Mouse (Mus musculus): ENCODE results near the gene Cggbp1. TPM values are rescaled to one million over a fixed set of nuclear protein-coding genes. Genes with fewer than 3 reads are reported as not detected.

Cggbp1 gene
- total RNA-seq (2014; rRNA removed) (66.0 and 80.9 TPM in 2 replicates), polyA plus RNA-seq (2015; fragmentation: Nextera tagmentation; extraction: Ambion mirVana) (47.4 and 53.0 TPM in 2 replicates)

- peak; percentile 100 for ATAC-seq (ENCODE audit: low FRiP score)
- Histone ChIP-seq H3K4me1 (ENCODE audit: insufficient read depth, low read length) (peaks cover 8% of the 10 kb centered on the region; the same call in 1 of the 2 replicates), H3K9ac (replicated peaks; ENCODE audit: low read length, poor library complexity, severe bottlenecking) (peak within 1 kb of the TSS; percentile 85), H3K36me3 (ENCODE audit: insufficient read depth, low read length) (peaks cover 11% of the 10 kb centered on the region), H3K4me3 (ENCODE audit: low read depth, low read length) (peak within 1 kb of the TSS; percentile 94), H3K27me3 (ENCODE audit: insufficient read depth, low read length) (no peaks in the 10 kb centered on the region), H3K4me2 (ENCODE audit: low read depth, low read length, poor library complexity, severe bottlenecking) (peak within 1 kb of the TSS; percentile 76), H3K9me3 (ENCODE audit: low read length) (no peaks in the 10 kb centered on the region), H3K27ac (ENCODE audit: low read depth, low read length) (peak within 1 kb of the TSS; percentile 97)
- DNase-seq (ENCODE audit: low spot score), result peak; percentile 100
- TF ChIP-seq CTCF (IDR thresholded peaks at IDR 0.05), result peak; percentile 31
- 1% methylated on average over 30 of the region's 85 CpGs for WGBS
Measured at GRCm38 (mm10) chr16:64851563-64852362, at the start of gene Cggbp1, which contains the start of gene Zfp654. Gene Cggbp1 (plus strand): TSS chr16:64851996. Gene Zfp654 (minus strand): TSS chr16:64851652.

DNA sequence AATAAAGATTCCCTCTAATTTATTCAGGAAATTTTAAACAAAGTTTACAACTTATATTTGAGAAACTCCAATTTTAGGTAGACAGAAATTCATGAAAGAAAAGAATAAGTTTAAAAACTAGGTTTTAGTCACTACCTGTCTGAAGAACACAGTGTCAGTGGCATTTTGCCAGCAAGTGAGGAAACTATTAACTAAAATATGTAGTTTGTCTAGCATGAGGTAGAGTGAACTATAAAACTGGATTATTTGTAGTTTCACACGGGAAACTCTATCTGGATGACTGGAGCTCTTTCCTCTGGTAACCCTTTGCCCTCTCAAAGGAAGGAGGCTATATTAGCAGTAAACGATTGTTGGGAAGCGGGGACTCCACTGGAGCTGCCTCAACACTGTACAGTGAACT is 48.8 kb upstream of the Cggbp1 start:
- DNase-seq (ENCODE audit: low spot score), result no peak
- Histone ChIP-seq H3K27me3 (ENCODE audit: insufficient read depth, low read length) (no peaks in the 10 kb centered on the region), H3K4me3 (ENCODE audit: low read depth, low read length) (no peak overlapping the region), H3K27ac (ENCODE audit: low read depth, low read length) (no peak overlapping the region), H3K36me3 (ENCODE audit: insufficient read depth, low read length) (peaks cover 2% of the 10 kb centered on the region; the same call in 1 of the 2 replicates), H3K4me2 (ENCODE audit: low read depth, low read length, poor library complexity, severe bottlenecking) (no peak overlapping the region), H3K9ac (replicated peaks; ENCODE audit: low read length, poor library complexity, severe bottlenecking) (no peak overlapping the region), H3K9me3 (ENCODE audit: low read length) (no peaks in the 10 kb centered on the region), H3K4me1 (ENCODE audit: insufficient read depth, low read length) (no peaks in the 10 kb centered on the region)
- ATAC-seq (ENCODE audit: low FRiP score), result no peak
- WGBS, result 92% methylated on average over 3 of the region's 3 CpGs
- no peak for TF ChIP-seq CTCF (IDR thresholded peaks at IDR 0.05)

DNA sequence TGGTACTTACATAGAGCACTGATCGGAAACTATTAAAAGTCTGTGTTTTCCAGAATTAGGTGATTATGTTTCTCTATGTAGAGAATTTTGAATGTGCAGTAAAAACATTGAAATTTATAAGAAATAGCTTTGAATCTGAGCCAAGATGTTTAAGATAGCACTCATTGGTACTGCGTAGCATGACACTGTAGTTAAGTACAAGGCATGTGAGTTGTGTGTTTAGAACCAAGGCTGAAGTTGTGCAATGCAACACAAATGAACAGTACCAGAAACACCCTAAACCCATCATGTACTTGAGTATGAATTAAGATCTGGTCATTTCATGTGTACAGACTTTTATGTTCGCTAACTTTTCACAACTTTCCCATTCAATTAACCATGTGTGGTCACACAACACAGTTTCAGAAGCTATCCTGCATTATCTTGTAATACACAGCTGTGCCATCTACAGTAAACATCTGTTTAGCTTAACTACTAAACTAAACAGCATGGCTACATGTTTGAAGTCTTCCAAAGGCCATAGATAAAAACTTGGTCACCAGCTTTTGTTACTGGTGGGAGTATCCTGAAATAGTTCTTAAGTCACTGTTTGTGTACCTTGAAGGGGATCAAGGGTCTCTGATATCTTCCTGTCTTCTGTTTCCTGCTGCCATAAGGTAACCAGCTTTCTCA is 34.6 kb upstream of the Cggbp1 start:
- Histone ChIP-seq H3K4me2 (ENCODE audit: low read depth, low read length, poor library complexity, severe bottlenecking) (no peak overlapping the region), H3K4me3 (ENCODE audit: low read depth, low read length) (no peak overlapping the region), H3K9me3 (ENCODE audit: low read length) (no peaks in the 10 kb centered on the region), H3K36me3 (ENCODE audit: insufficient read depth, low read length) (no peaks in the 10 kb centered on the region), H3K9ac (replicated peaks; ENCODE audit: low read length, poor library complexity, severe bottlenecking) (no peak overlapping the region), H3K27me3 (ENCODE audit: insufficient read depth, low read length) (no peaks in the 10 kb centered on the region), H3K4me1 (ENCODE audit: insufficient read depth, low read length) (no peaks in the 10 kb centered on the region), H3K27ac (ENCODE audit: low read depth, low read length) (no peak overlapping the region)
- 98% methylated on average over 3 of the region's 3 CpGs for WGBS
- no peak for ATAC-seq (ENCODE audit: low FRiP score)
- no peak for DNase-seq (ENCODE audit: low spot score)
- no peak for TF ChIP-seq CTCF (IDR thresholded peaks at IDR 0.05)

GRCm38 (mm10) chr16:64823890-64824289 is 27.9 kb upstream of the Cggbp1 start:
- Histone ChIP-seq H3K4me3 (ENCODE audit: low read depth, low read length) (no peak overlapping the region), H3K4me1 (ENCODE audit: insufficient read depth, low read length) (no peaks in the 10 kb centered on the region), H3K9ac (replicated peaks; ENCODE audit: low read length, poor library complexity, severe bottlenecking) (no peak overlapping the region), H3K27me3 (ENCODE audit: insufficient read depth, low read length) (no peaks in the 10 kb centered on the region), H3K4me2 (ENCODE audit: low read depth, low read length, poor library complexity, severe bottlenecking) (no peak overlapping the region), H3K36me3 (ENCODE audit: insufficient read depth, low read length) (no peaks in the 10 kb centered on the region), H3K27ac (ENCODE audit: low read depth, low read length) (no peak overlapping the region), H3K9me3 (ENCODE audit: low read length) (no peaks in the 10 kb centered on the region)
- DNase-seq (ENCODE audit: low spot score) (no peak), ATAC-seq (ENCODE audit: low FRiP score) (no peak)
- TF ChIP-seq CTCF (IDR thresholded peaks at IDR 0.05), result no peak
- 84% methylated on average over 1 of the region's 1 CpGs for WGBS

GRCm38 (mm10) chr16:64824474-64824873 is 27.3 kb upstream of the Cggbp1 start:
- ATAC-seq (ENCODE audit: low FRiP score), result no peak
- Histone ChIP-seq H3K9me3 (ENCODE audit: low read length) (no peaks in the 10 kb centered on the region), H3K4me2 (ENCODE audit: low read depth, low read length, poor library complexity, severe bottlenecking) (no peak overlapping the region), H3K9ac (replicated peaks; ENCODE audit: low read length, poor library complexity, severe bottlenecking) (no peak overlapping the region), H3K4me3 (ENCODE audit: low read depth, low read length) (no peak overlapping the region), H3K36me3 (ENCODE audit: insufficient read depth, low read length) (no peaks in the 10 kb centered on the region), H3K27ac (ENCODE audit: low read depth, low read length) (no peak overlapping the region), H3K4me1 (ENCODE audit: insufficient read depth, low read length) (no peaks in the 10 kb centered on the region), H3K27me3 (ENCODE audit: insufficient read depth, low read length) (no peaks in the 10 kb centered on the region)
- no peak for DNase-seq (ENCODE audit: low spot score)
- WGBS, result 93% methylated on average over 1 of the region's 1 CpGs
- no peak for TF ChIP-seq CTCF (IDR thresholded peaks at IDR 0.05)

DNA sequence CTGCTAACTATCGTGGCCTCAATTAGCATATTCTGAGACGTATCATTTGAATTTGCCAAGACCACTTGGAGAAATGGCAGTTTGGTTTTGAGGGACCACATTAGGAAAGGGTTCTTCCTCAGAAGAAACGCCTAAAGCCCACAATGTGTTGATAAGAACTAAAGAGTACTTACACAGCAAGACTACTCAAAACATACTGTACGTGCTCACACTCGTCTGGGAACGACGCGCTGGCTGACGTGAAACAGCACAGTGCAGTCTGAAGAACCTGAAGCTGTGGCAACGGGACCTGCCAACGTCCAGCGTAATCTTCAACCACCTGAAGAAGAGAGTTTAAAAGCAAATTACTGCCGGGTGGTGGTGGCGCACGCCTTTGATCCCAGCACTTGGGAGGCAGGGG is 21.5 kb upstream of the Cggbp1 start:
- no peaks in the 10 kb centered on the region for H3K27me3 ChIP-seq (ENCODE audit: insufficient read depth, low read length)
- ATAC-seq (ENCODE audit: low FRiP score), result no peak
- H3K9me3 ChIP-seq (ENCODE audit: low read length), result no peaks in the 10 kb centered on the region
- no peaks in the 10 kb centered on the region for H3K4me1 ChIP-seq (ENCODE audit: insufficient read depth, low read length)
- DNase-seq (ENCODE audit: low spot score), result no peak
- no peak overlapping the region for H3K27ac ChIP-seq (ENCODE audit: low read depth, low read length)
- H3K36me3 ChIP-seq (ENCODE audit: insufficient read depth, low read length), result no peaks in the 10 kb centered on the region
- no peak for TF ChIP-seq CTCF (IDR thresholded peaks at IDR 0.05)
- no peak overlapping the region for H3K4me3 ChIP-seq (ENCODE audit: low read depth, low read length)
- H3K9ac ChIP-seq (replicated peaks; ENCODE audit: low read length, poor library complexity, severe bottlenecking), result no peak overlapping the region
- no peak overlapping the region for H3K4me2 ChIP-seq (ENCODE audit: low read depth, low read length, poor library complexity, severe bottlenecking)
- 96% methylated on average over 15 of the region's 15 CpGs for WGBS

Data from midbrain, postnatal 0 days (tissue).